Mouse (Mus musculus) embryonic facial prominence, embryonic 14.5 days (tissue): ENCODE data around the gene Palm. TPM values are rescaled to one million over a fixed set of nuclear protein-coding genes. Genes with fewer than 3 reads are reported as not detected.

ENCODE experiments used
- ATAC-seq: fragments of 200-750 bp; cut with Nextera tagmentation; 2 replicates; pipeline ENCODE4 v1.8.0; 2017; ENCODE audit warnings: low read depth, moderate number of reproducible peaks, moderate TSS enrichment
- DNase-seq: peaks from one replicate; pipeline ENCODE4 v3.0.0-alpha.2; 2015; ENCODE audit warnings: low spot score
- H3K27ac ChIP-seq: fragments of 300-500 bp; sonication (generic); replicated peaks from 2 replicates; pipeline ENCODE4 v1.5.1; 2014; ENCODE audit warnings: low read depth, mild to moderate bottlenecking, low read length, moderate library complexity
- H3K27me3 ChIP-seq: fragments of 300-500 bp; sonication (generic); replicated peaks from 2 replicates; pipeline ENCODE4 v1.6.1; 2014; ENCODE audit warnings: low read length; ENCODE audit not compliant: control insufficient read depth, insufficient read depth
- H3K36me3 ChIP-seq: fragments of 300-500 bp; sonication (generic); 2 replicates; pipeline ENCODE4 v1.6.1; 2014; ENCODE audit warnings: low read length, mixed read lengths; ENCODE audit not compliant: control insufficient read depth, insufficient read depth
- H3K4me1 ChIP-seq: fragments of 300-500 bp; sonication (generic); 2 replicates; pipeline ENCODE4 v1.6.1; 2014; ENCODE audit warnings: antibody characterized with exemption, low read length; ENCODE audit not compliant: control insufficient read depth, insufficient read depth
- H3K4me2 ChIP-seq: fragments of 300-500 bp; sonication (generic); 2 replicates; pipeline ENCODE4 v1.6.1; 2014; ENCODE audit warnings: low read depth, mild to moderate bottlenecking, low read length, moderate library complexity, mixed read lengths
- H3K4me3 ChIP-seq: fragments of 300-500 bp; sonication (generic); 2 replicates; pipeline ENCODE4 v1.5.1; 2014; ENCODE audit warnings: low read depth, mild to moderate bottlenecking, low read length
- H3K9ac ChIP-seq: fragments of 300-500 bp; sonication (generic); 2 replicates; pipeline ENCODE4 v1.6.1; 2014; ENCODE audit warnings: low read depth, mild to moderate bottlenecking, low read length, moderate library complexity, mixed read lengths
- H3K9me3 ChIP-seq: fragments of 300-500 bp; sonication (generic); 2 replicates; pipeline ENCODE4 v1.6.1; 2016; ENCODE audit warnings: low read length; ENCODE audit not compliant: control insufficient read depth
- WGBS: fragments of 180-500 bp; shearing (Covaris S2); extraction: QIAGEN DNeasy Blood & Tissue Kit; methylation state at CpG from one replicate; pipeline ENCODE4 v1.1.7; 2014; 5-methylcytosine and 5-hydroxymethylcytosine counted together
- polyA plus RNA-seq: library from polyadenylated mRNA; unstranded; fragments of >200 nt; fragmentation: Nextera tagmentation; extraction: Ambion mirVana; gene quantifications from 2 replicates; pipeline ENCODE4 v1.2.1, GENCODE M21; 2014

Palm gene
- polyA plus RNA-seq, result 62.5 and 75.4 TPM in 2 replicates

- DNase-seq (peak; percentile 80), ATAC-seq (peak; percentile 76)
- no peaks in the 10 kb centered on the region for H3K9me3 ChIP-seq
- peak within 1 kb of the TSS; percentile 94 for H3K9ac ChIP-seq
- H3K4me1 ChIP-seq, result peaks cover 14% of the 10 kb centered on the region
- H3K4me3 ChIP-seq, result peak within 1 kb of the TSS; percentile 94
- no peaks in the 10 kb centered on the region for H3K27me3 ChIP-seq
- 16% methylated on average over 20 of the region's 51 CpGs for WGBS
- H3K27ac ChIP-seq, result peak within 1 kb of the TSS; percentile 84
- H3K4me2 ChIP-seq, result peak within 1 kb of the TSS; percentile 89
- no peaks in the 10 kb centered on the region for H3K36me3 ChIP-seq
These were observed at the start of gene Palm for GRCm38 (mm10) chr10:79793051-79793737. Palm (plus strand) TSS chr10:79793572.

- peaks cover 7% of the 10 kb centered on the region for H3K4me1 ChIP-seq
- no peak overlapping the region for H3K4me2 ChIP-seq
- no peaks in the 10 kb centered on the region for H3K27me3 ChIP-seq
- no peak for ATAC-seq
- H3K36me3 ChIP-seq, result peaks cover 57% of the 10 kb centered on the region
- no peak overlapping the region for H3K4me3 ChIP-seq
- H3K27ac ChIP-seq, result no peak overlapping the region
- DNase-seq, result no peak
- H3K9me3 ChIP-seq, result peaks cover 25% of the 10 kb centered on the region
- H3K9ac ChIP-seq, result no peak overlapping the region
- 95% methylated on average over 15 of the region's 15 CpGs for WGBS
These were observed 49.6 kb upstream of the Palm start for GRCm38 (mm10) chr10:79743650-79744365.

GRCm38 (mm10) chr10:79745411-79745810 lies 48.0 kb upstream of the Palm start:
- 82% methylated on average over 3 of the region's 3 CpGs for WGBS
- H3K9me3 ChIP-seq, result peaks cover 9% of the 10 kb centered on the region
- DNase-seq (no peak), ATAC-seq (no peak)
- no peaks in the 10 kb centered on the region for H3K27me3 ChIP-seq
- H3K4me1 ChIP-seq, result peaks cover 7% of the 10 kb centered on the region
- peak overlapping the region; percentile 78 for H3K4me3 ChIP-seq
- H3K9ac ChIP-seq, result peak overlapping the region; percentile 76; the same call in 1 of the 2 replicates
- peaks cover 41% of the 10 kb centered on the region for H3K36me3 ChIP-seq
- H3K27ac ChIP-seq, result no peak overlapping the region
- peak overlapping the region; percentile 76 for H3K4me2 ChIP-seq

- peaks cover 2% of the 10 kb centered on the region for H3K9me3 ChIP-seq
- peak within 1 kb of the TSS; percentile 76 for H3K4me2 ChIP-seq
- DNase-seq, result peak; percentile 99
- H3K4me1 ChIP-seq, result peaks cover 7% of the 10 kb centered on the region
- 3% methylated on average over 33 of the region's 38 CpGs for WGBS
- ATAC-seq, result peak; percentile 97
- H3K4me3 ChIP-seq, result peak within 1 kb of the TSS; percentile 78
- H3K36me3 ChIP-seq, result peaks cover 34% of the 10 kb centered on the region
- H3K27ac ChIP-seq, result no peak within 1 kb of the TSS
- peak within 1 kb of the TSS; percentile 76 for H3K9ac ChIP-seq
- H3K27me3 ChIP-seq, result no peaks in the 10 kb centered on the region
These were observed 47.2 kb upstream of the Palm start, which contains the start of gene Polrmt for GRCm38 (mm10) chr10:79745898-79746773. Polrmt (minus strand) TSS chr10:79746581.

GRCm38 (mm10) chr10:79746774-79747151 lies 46.6 kb upstream of the Palm start:
- DNase-seq, result no peak
- ATAC-seq, result peak; percentile 35
- Histone ChIP-seq H3K4me2 (peak overlapping the region; percentile 76), H3K9ac (peak overlapping the region; percentile 49; the same call in 1 of the 2 replicates), H3K4me1 (peaks cover 7% of the 10 kb centered on the region), H3K27ac (no peak overlapping the region), H3K4me3 (peak overlapping the region; percentile 78), H3K36me3 (peaks cover 27% of the 10 kb centered on the region), H3K9me3 (no peaks in the 10 kb centered on the region), H3K27me3 (no peaks in the 10 kb centered on the region)
- WGBS, result 22% methylated on average over 6 of the region's 6 CpGs

- ATAC-seq (no peak), DNase-seq (no peak)
- no peaks in the 10 kb centered on the region for H3K27me3 ChIP-seq
- no peaks in the 10 kb centered on the region for H3K9me3 ChIP-seq
- H3K4me2 ChIP-seq, result no peak overlapping the region
- peaks cover 7% of the 10 kb centered on the region for H3K4me1 ChIP-seq
- H3K9ac ChIP-seq, result 0 out of 2 replicates have a peak overlapping the region, but pooled peaks have one; percentile 5
- peaks cover 11% of the 10 kb centered on the region for H3K36me3 ChIP-seq
- WGBS, result 81% methylated on average over 6 of the region's 6 CpGs
- H3K27ac ChIP-seq, result no peak overlapping the region
- H3K4me3 ChIP-seq, result no peak overlapping the region
These were observed 44.9 kb upstream of the Palm start for GRCm38 (mm10) chr10:79748496-79748895.

GRCm38 (mm10) chr10:79754856-79755516 lies 38.4 kb upstream of the Palm start, which contains the start of gene Fgf22:
Fgf22 (plus strand) TSS chr10:79755076.
- Histone ChIP-seq H3K4me2 (peak within 1 kb of the TSS; percentile 63), H3K27ac (no peak within 1 kb of the TSS), H3K4me3 (peak within 1 kb of the TSS; percentile 33), H3K9ac (peak within 1 kb of the TSS; percentile 56), H3K36me3 (peaks cover 39% of the 10 kb centered on the region), H3K4me1 (no peaks in the 10 kb centered on the region), H3K27me3 (no peaks in the 10 kb centered on the region), H3K9me3 (no peaks in the 10 kb centered on the region)
- ATAC-seq, result peak; percentile 85
- DNase-seq, result peak; percentile 65
- 0% methylated on average over 36 of the region's 36 CpGs for WGBS

GRCm38 (mm10) chr10:79755854-79756253 lies 37.5 kb upstream of the Palm start:
- Histone ChIP-seq H3K4me2 (no peak overlapping the region), H3K27ac (no peak overlapping the region), H3K36me3 (peaks cover 47% of the 10 kb centered on the region), H3K9me3 (no peaks in the 10 kb centered on the region), H3K4me1 (no peaks in the 10 kb centered on the region), H3K9ac (no peak overlapping the region), H3K4me3 (no peak overlapping the region), H3K27me3 (no peaks in the 10 kb centered on the region)
- no peak for ATAC-seq
- WGBS, result 75% methylated on average over 3 of the region's 3 CpGs
- DNase-seq, result no peak
